Mouse (Mus musculus): ENCODE data around the gene Peli2.

The Peli2 gene

DNA sequence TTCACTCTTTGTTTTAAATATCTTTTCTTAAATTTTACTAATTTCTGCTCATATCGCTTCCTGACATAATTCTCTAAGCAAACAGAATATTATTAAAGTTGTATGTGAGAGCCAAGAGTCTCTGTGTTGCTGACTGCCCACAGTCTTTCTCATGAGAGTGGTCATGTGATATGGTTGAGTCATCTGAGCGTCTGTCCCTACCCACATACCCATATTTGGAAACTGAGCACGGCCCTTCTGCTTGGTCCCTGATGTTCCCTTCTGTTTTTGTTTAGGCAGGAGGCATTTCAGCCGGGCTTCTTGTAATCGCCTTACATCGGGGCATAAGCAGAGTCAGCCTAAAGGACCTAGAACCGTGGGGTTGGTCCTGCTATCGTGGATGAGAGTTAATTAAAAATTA, 68.7 kb downstream of the Peli2 start:
- no peak for DNase-seq (ENCODE audit: low read depth, low spot score)

DNA sequence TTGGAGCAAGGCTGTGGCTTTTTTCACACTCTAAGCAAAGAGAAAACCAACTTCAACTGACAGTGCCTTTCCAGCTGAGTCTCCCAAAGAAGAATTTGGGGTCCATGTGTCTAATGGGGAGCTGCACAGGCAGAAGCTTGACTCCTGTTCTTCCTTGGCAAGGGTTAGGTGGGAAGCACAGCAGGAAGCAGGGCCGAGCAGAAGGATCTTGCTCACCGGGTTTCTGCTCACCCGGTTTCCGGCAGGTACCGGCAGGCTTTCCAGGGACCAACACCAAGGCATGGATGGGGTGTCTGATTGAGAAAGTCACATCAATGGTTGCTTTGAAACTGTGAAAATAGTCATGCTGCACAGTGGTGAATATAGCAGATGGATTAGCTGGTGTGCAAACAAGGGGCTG, 70.3 kb downstream of the Peli2 start:
- no peak for DNase-seq (ENCODE audit: low read depth, low spot score)

DNA sequence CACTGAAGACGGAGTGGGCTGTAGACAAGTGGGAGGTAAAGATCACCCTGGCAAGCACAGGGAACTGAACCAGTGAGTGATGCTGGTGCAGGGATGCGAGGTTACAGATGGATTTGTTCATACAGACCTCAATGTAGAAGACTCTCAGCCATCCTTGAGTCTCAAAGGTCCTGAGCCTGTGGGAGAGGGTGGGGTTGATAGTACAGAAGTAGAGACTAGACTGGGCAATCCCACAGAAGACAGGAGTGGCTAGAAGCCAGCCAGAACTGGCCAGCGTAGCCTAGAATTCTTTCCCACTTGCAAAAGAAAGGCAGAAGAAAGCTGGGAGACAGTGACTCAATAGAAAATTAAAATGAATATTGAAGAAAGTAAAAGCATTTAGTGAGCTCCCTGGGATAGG, 71.3 kb downstream of the Peli2 start:
- no peak for DNase-seq (ENCODE audit: low read depth, low spot score)

GRCm38 (mm10) chr14:48196804-48197203, 76.2 kb downstream of the Peli2 start:
- no peak for DNase-seq (ENCODE audit: low read depth, low spot score)

DNA sequence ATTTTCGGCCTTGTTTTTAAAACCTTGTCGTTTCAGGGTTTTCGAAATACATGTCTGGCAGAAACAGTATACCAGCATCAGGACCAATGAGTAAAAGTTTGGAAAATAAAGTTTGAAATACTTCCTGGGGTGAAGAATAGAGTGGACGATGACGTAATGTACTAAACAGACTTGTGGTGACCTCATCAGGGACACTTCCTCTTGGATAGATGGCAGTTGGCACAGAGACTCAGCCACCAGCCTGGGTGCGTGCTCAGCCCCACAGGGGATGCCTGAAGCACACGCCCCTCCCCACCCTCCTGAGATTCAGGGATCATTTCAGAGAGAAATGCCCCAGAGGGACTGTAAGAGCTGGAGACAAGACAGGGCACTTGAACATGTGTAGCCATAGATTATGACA, 76.7 kb downstream of the Peli2 start:
- DNase-seq (ENCODE audit: low read depth, low spot score): no peak

GRCm38 (mm10) chr14:48198190-48198954, 77.7 kb downstream of the Peli2 start:
- no peak for DNase-seq (ENCODE audit: low read depth, low spot score)

DNA sequence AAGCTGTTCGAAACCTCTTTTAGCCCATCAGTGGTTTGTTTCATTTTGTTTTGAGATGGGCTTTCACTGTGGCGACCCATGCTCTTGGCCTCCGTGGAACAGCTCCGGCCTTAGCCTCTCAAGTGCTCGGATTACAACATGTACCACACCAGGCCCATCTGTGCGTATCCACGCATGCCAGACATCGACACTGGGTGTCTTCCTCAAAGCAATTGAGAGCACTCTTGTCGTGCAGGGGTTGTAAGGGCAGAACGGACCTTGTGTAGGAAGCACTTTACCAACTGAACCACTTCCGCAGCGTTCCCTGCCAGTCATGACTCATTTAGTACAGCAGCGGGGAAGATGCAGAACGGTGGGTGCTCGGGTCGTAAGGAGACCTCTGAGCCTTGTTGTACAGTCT, 78.3 kb downstream of the Peli2 start:
- peak; percentile 41 for DNase-seq (ENCODE audit: low read depth, low spot score)

GRCm38 (mm10) chr14:48199506-48199905, 78.9 kb downstream of the Peli2 start:
- DNase-seq (ENCODE audit: low read depth, low spot score): no peak

- DNase-seq (ENCODE audit: low read depth, low spot score): no peak
Measured at GRCm38 (mm10) chr14:48200291-48200690, 79.7 kb downstream of the Peli2 start.

GRCm38 (mm10) chr14:48200788-48201187, 80.2 kb downstream of the Peli2 start:
- DNase-seq (ENCODE audit: low read depth, low spot score): no peak

- no peak for DNase-seq (ENCODE audit: low read depth, low spot score)
Measured at GRCm38 (mm10) chr14:48201403-48201802, 80.8 kb downstream of the Peli2 start.

- DNase-seq (ENCODE audit: low read depth, low spot score): peak; percentile 59
Measured at GRCm38 (mm10) chr14:48202096-48203036, 81.7 kb downstream of the Peli2 start.

DNA sequence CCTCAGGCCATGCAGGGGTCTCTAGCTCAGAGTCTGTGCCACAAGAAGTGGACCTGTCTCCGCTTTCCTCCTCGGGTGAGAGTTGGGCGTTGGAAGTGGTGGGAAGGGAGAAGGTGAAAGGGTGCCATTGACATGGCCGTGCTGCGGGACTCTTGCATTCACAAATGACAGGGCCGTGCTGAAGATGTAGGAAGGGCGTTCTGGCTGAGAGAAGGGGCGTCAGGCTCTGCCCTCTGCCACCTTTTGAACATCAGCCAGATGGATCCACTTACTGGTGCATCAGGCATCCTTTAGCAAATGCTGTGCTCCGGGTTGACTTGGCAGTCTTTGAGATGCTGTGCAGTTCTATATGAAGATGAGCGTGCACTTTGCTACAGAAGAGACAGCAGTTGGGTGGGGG, 84.4 kb downstream of the Peli2 start:
- DNase-seq (ENCODE audit: low read depth, low spot score): no peak

DNA sequence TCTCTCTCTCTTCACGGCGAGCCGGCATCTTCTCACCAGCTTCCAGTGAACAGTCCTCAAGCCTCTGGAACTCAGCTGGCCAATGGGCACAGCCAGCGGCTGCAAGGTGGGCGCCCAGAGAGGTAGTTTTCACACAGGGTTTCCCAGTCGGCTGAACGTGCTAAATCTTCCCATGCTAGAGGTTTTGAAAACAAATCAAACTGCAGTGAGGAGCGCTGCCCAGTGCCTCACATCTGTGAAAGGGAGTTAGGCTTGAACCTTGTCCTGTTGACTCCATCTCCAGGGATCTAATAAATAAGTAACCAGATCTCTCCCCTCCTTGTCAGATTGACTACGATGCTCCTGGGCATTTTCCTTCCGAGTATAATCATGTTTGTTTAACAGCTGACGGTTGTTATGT, 85.0 kb downstream of the Peli2 start:
- DNase-seq (ENCODE audit: low read depth, low spot score): no peak

DNA sequence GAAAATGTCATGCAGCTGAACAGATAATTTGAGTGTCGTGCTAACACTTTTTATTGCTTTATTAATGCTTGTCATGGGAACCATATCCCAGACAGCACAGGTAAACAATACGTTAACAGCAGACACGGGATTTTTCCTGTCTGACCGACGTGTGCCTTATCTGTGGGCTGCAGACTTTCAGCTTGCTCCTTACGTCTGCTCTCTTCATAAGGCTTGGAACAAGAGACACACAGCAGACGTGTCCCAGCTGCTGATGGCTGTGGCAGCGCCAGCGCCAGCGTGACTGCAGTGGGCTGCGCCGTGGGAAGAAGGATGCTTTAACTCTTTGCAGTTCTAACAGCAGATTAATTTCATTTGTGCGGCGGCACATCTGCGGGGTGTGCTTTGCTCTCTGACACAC, 86.5 kb downstream of the Peli2 start:
- DNase-seq (ENCODE audit: low read depth, low spot score): no peak

DNA sequence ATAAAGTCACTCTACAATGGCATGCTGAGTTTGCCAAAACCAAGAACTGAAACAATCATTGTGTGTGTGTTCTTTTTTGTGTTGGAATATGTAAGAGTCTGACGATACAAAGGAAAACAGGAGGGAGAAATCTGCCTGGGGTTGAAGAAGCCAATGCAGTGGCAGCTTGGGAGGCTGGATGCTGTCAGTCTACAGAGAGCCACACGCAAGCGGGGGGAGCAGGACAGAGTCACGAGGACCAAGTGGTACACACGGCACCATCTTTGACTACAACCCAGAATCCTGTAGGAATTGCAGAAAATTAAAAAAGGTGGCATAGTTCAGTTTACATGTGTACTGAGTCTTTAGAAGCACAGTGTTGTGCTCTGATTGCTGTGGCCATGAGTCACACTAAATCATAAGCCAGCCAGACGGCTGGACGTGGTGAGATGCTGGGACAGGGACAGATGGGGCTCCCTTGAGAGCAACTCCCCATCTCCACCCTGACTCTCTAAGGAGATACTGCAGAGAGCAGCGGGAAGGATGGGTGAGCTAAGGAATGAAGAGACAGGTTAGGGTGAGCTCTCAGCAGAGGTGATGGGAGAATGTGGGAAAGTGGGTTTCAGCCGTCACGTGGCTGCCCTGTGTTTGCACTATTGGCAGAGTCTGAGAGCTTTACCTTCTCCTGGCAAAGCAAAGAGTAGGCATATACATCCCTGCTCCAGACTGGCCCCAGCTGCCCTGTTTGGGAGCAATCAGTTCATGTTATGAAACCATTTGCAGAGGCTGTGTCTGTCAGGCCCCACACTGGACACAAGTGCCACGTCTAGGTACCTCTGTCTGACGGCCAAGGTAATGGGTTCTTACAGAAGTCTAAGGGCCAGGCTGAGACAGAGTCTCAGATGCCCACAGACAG, 87.4 kb downstream of the Peli2 start:
- no peak for DNase-seq (ENCODE audit: low read depth, low spot score)

- DNase-seq (ENCODE audit: low read depth, low spot score): no peak
Measured at GRCm38 (mm10) chr14:48209436-48209835, 88.8 kb downstream of the Peli2 start.

DNA sequence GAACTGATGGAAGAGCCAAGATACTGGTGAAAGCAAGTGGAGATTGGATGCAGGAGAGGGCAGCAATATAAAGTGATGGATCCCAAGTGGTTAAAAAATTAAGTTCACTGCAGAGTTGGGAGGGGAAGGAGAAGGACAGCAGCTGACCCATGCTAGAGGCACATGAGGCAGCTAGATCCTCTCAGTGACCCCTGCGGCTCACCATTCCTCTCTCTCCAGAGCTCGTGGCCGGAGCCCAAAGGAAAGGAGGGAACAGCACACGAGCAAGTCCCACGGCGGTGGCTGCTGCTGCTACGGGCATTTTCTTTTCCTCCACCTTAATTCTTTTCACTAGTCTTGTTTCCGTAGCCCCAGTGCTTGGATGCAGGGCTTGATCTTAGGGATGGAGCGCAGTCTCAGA, 89.5 kb downstream of the Peli2 start:
- no peak for DNase-seq (ENCODE audit: low read depth, low spot score)

DNA sequence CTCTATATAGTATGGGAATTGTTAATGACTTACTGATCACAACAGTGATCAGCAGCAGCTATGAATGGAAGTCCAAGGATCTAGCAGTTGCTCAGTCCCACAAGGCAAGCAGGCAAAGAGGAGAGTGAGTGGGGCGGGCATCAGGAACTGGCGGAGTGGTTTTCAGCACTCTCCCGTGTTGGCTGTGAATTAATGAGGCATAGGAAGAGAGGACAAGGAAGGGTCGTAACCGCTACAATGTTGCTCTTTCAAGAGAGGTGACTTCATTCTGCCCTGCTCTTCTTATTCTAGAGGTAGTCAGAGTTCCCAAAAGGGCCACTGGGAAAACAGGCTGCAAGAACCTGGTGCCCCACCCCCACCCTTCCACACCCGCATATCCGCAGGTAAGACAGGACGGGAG, 90.9 kb downstream of the Peli2 start:
- no peak for DNase-seq (ENCODE audit: low read depth, low spot score)

GRCm38 (mm10) chr14:48212839-48213238, 92.2 kb downstream of the Peli2 start:
- no peak for DNase-seq (ENCODE audit: low read depth, low spot score)

DNA sequence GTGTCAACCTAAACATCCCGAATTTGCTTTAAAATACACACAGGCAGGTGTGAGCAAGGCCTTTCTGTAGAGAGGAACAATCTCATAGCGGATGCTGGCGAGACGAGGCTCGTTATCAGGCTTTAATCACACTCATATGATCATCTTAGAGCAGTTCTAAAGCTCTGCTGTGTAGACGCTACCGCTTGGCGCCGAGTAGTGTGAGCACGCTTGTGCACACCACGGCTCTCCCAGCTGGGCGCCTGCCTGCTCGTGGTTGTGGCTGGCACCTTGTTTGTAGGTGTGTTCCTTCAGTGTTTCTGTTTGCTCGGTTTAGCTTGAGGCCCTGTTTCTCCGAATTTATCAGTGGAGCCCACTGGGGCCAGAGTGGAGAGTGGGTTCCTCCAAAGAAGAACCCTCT, 93.0 kb downstream of the Peli2 start:
- no peak for DNase-seq (ENCODE audit: low read depth, low spot score)

DNA sequence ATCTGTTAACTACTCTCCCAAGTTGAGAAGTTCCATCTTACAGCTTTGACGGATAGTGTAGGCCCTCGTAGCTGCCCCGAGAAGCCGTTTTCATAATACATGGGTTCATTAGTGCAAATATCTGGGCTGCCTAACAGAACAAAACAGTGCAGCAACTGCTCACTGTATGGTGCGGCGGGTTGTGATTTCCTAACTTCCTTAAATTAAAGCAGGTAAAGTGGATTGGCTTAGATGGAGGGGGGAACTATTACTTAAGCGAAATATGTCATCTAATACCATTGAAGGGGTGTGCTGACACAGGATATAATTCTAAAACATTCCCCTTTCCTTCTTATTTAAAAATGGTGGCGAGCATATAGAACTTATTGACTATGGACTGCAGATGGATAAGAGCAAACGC, 101.4 kb downstream of the Peli2 start:
- DNase-seq (ENCODE audit: low read depth, low spot score): no peak
